Mouse (Mus musculus) subcutaneous adipose tissue, adult 2 months (tissue): ENCODE data around the gene Rnf225. TPM values are rescaled to one million over a fixed set of nuclear protein-coding genes. Genes with fewer than 3 reads are reported as not detected.

ENCODE experiments used
- polyA plus RNA-seq: library from polyadenylated mRNA; depleted of rRNA; stranded (reverse); fragments of >200 nt; gene quantifications from 2 replicates; pipeline ENCODE4 v1.2.3, GENCODE M21; 2012; ENCODE audit warnings: low replicate concordance; rRNA removed

Rnf225 gene
- 0.26 and 0.54 TPM in 2 replicates for polyA plus RNA-seq

DNA sequence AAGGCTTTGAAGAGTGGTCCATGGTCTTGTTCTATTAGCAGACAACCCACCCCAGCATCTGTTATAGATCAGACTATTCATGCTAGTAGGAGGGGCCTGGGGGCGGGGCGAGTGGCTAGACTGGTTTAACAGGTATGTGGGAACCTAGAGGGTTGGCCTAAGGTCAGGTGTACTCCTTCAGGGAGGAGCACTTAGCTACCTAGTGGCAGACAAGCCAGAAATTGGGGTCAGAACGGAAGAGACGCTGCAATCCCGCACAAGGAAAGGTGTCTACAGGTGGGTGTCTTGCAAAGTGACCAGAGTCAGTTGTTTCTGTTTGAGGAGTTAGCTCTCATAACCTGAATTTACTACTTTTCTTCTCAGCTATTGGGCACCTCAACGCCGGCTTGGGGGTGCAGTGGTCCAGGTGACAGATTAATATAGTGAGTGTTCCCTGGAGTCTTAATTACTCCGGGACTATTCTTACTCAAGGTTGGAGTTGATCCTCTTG lies at the start of gene Rnf225:
Gene Rnf225, plus strand, starts transcription at position 226 of the 490 bp plus-strand sequence.

GRCm38 (mm10) chr7:12880911-12881660 lies 46.1 kb upstream of the Rnf225 start, which contains the start of gene Zfp128:
Gene Zfp128, plus strand, starts transcription at chr7:12881177.

DNA sequence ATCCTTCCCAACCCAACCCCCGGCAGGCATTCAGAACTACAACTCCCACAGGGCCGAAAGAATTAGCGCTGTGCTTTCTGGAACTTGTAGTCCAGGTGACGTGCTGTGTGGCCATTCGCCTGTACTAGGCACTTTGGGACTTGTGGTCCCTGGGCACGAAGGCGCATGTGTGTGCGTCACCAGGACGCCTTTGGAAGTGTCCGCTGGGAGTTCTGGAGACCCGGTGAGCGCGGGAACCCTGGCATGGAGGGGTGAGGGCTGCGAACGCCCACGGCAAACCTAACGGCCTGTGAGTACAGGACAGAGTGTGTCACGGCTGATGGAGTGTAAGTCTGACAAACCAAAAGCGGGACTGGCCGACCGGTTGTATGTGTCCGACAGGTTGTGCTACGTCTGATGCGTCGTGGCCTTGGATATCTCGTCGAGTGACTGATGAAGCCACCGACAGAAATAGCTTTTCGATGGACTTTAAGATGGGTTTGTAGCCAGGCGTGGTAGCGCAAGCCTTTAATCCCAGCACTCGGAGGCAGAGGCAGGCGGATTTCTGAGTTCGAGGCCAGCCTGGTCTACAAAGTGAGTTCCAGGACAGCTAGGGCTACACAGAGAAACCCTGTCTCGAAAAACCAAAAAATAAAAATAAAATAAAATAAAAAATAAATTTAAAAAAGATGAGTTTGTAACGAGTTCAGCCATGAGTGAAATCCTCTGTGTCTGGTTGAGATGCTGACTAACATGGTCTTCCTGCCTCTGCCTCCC lies 29.4 kb upstream of the Rnf225 start, which contains the start of gene Zscan22:
Gene Zscan22, plus strand, starts transcription at position 161 of the 756 bp plus-strand sequence.

GRCm38 (mm10) chr7:12921705-12922465 lies 5.3 kb upstream of the Rnf225 start, which contains the start of gene Rps5:
Gene Rps5, plus strand, starts transcription at chr7:12922290.

DNA sequence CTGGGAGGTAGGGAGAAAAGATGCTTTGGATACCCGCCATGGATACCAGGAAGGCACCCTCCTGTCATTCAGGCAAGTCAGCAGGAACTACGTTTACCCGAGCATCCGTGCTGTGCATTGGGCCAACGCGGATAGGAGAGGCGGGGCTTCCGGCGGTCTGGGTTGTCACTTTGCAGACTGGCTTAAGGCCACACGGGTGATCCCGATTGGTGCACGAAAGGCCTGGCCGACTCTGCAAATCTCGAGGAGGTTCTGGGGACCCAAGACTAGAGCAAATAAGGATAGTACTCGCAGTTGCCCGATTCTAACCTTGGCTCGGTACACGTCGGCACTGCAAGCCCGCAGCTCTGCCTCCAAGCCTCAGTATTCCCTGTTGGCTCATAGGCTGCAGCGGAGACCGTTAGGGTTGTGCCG lies 38.5 kb downstream of the Rnf225 start, which contains the start of gene Zfp324:
Gene Zfp324, plus strand, starts transcription at position 161 of the 414 bp plus-strand sequence.

DNA sequence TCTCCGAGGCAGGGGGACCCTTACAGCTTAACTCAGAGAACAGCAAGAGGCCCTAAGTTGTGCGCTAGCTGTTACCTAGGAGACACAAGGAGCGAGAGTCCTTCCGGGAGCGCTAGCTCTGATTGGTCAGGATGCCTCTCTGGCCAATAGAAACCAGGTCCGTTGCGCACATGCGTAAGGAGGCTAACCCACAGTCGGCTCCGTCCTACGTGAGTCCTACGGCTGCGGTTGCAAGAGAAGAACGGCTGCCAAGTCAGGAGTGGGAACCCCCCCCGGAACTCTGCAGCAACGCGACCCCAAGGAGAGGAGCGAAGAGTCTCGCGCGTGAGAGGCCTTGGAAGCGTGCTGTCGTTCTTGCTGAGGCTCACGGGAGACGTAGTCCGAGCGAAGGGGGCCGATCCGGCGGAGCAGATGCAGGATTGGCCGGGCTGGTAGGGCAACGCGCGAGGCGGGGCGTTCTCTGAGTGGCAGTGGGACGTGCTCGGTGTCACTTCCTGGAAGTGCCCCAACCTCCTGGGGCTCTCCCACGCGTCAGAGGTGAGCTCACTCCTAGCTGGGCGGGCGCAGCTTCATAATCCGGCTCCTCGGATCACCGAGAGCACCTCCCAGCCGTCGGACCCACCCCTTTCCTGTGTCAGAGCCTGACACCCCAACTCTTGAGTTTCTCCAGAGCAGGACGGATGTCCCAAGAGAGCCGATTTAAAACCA lies 50.6 kb downstream of the Rnf225 start, which contains the start of gene Zfp446:
Gene Zfp446, plus strand, starts transcription at position 167 of the 708 bp plus-strand sequence.

Other genes with a start within 250 kb of the Rnf225 start
- gene Vmn2r55, start 242.4 kb upstream of the Rnf225 start, polyA plus RNA-seq = not detected in 2 replicates
- not detected in 2 replicates for gene Vmn2r56, start 192.4 kb upstream of the Rnf225 start, polyA plus RNA-seq
- gene Zscan18, start 123.8 kb upstream of the Rnf225 start, polyA plus RNA-seq = 1.1 and 5.5 TPM in 2 replicates
- 2.1 and 3.4 TPM in 2 replicates for gene Zfp329, start 108.6 kb upstream of the Rnf225 start, polyA plus RNA-seq
- 12.8 and 17.1 TPM in 2 replicates for gene Zfp110, start 92.7 kb upstream of the Rnf225 start, polyA plus RNA-seq
- 1.4 and 2.6 TPM in 2 replicates for gene Zfp128, start 46.2 kb upstream of the Rnf225 start, polyA plus RNA-seq
- gene Zscan22, start 29.6 kb upstream of the Rnf225 start, polyA plus RNA-seq = 6.9 and 16.2 TPM in 2 replicates
- 1,231 and 3,702 TPM in 2 replicates for gene Rps5, start 5.1 kb upstream of the Rnf225 start, polyA plus RNA-seq
- gene Zfp324, start 38.4 kb downstream of the Rnf225 start, polyA plus RNA-seq = 5.6 and 11.9 TPM in 2 replicates
- 5.9 and 11.7 TPM in 2 replicates for gene Zfp446, start 50.4 kb downstream of the Rnf225 start, polyA plus RNA-seq
- 0.32 and 0.63 TPM in 2 replicates for gene Slc27a5, start 70.8 kb downstream of the Rnf225 start, polyA plus RNA-seq
- gene Trim28, start 71.7 kb downstream of the Rnf225 start, polyA plus RNA-seq = 168 and 437 TPM in 2 replicates
- gene Zbtb45, start 82.6 kb downstream of the Rnf225 start, polyA plus RNA-seq = 12.3 and 22.9 TPM in 2 replicates
- 100 and 104 TPM in 2 replicates for gene Chmp2a, start 107.4 kb downstream of the Rnf225 start, polyA plus RNA-seq
- gene Ube2m, start 110.9 kb downstream of the Rnf225 start, polyA plus RNA-seq = 232 and 241 TPM in 2 replicates
- gene Mzf1, start 127.3 kb downstream of the Rnf225 start, polyA plus RNA-seq = 0.92 and 2.7 TPM in 2 replicates
- not detected in 2 replicates for gene Vmn1r85, start 167.8 kb downstream of the Rnf225 start, polyA plus RNA-seq
- gene Vmn1r86, start 192.5 kb downstream of the Rnf225 start, polyA plus RNA-seq = not detected in 2 replicates
- not detected in 2 replicates for gene Vmn1r87, start 212.7 kb downstream of the Rnf225 start, polyA plus RNA-seq
- gene Vmn1r88, start 232.2 kb downstream of the Rnf225 start, polyA plus RNA-seq = not detected in 2 replicates